Mouse (Mus musculus) left cerebral cortex, postnatal 4 days (tissue): Measurements from ENCODE around the gene Hyal1. TPM values are rescaled to one million over a fixed set of nuclear protein-coding genes. Genes with fewer than 3 reads are reported as not detected.
"Not testable (repeated sequence)": the region's sequence is repeated elsewhere in the genome, so short reads cannot be mapped to it uniquely, and the experiment has no call there.

Experiments used
- DNase-seq: peaks from one replicate; pipeline ENCODE4 v3.0.0-alpha.2; 2022
- intact Hi-C: fragments of 180-260 bp; cut with DNase I; formaldehyde crosslinking; loops from one replicate; pipeline ENCODE4 v1.15.1; 2025
- total RNA-seq, 2 experiments: library from RNA; stranded (reverse); gene quantifications; 2 replicates each; pipeline ENCODE4 v1.2.3; 2021

Hyal1 gene
- total RNA-seq, 2 experiments from 2014 or later, result 3.8 to 4.1 TPM

- no peak for DNase-seq
- intact Hi-C loops, result no loop called here
These were observed 6.7 kb upstream of the Hyal1 start for GRCm38 (mm10) chr9:107570016-107570415.

GRCm38 (mm10) chr9:107570845-107571244, 5.9 kb upstream of the Hyal1 start:
- intact Hi-C loops, result no loop called here
- no peak for DNase-seq

- intact Hi-C loops, result no loop called here
- no peak for DNase-seq
These were observed 5.0 kb upstream of the Hyal1 start for GRCm38 (mm10) chr9:107571534-107572326.

- intact Hi-C loops, result no loop called here
These were observed 4.4 kb upstream of the Hyal1 start for GRCm38 (mm10) chr9:107572327-107572662.

GRCm38 (mm10) chr9:107573774-107574173, 3.0 kb upstream of the Hyal1 start:
- DNase-seq, intact Hi-C loops: not testable (repeated sequence)

More at GRCm38 (mm10) chr9:107572327-107572662, 4.4 kb upstream of the Hyal1 start:
- no peak for DNase-seq

- DNase-seq, result no peak
- intact Hi-C loops, result no loop called here
These were observed 959 bp upstream of the Hyal1 start for GRCm38 (mm10) chr9:107575579-107576356.

GRCm38 (mm10) chr9:107577871-107578270, 1.1 kb downstream of the Hyal1 start:
- intact Hi-C loops, result no loop called here
- DNase-seq, result no peak

- intact Hi-C loops, result no loop called here
- DNase-seq, result no peak
These were observed 1.9 kb downstream of the Hyal1 start, which contains the start of gene Naa80 for GRCm38 (mm10) chr9:107578587-107578986. TSS of gene Naa80 (plus strand) at chr9:107578887.

GRCm38 (mm10) chr9:107579023-107579900, 2.5 kb downstream of the Hyal1 start:
- intact Hi-C loops, result no loop called here
- no peak for DNase-seq

GRCm38 (mm10) chr9:107580501-107581317, 4.0 kb downstream of the Hyal1 start, which contains the start of gene Hyal3:
TSS of gene Hyal3 (plus strand) at chr9:107580818.
- intact Hi-C loops, result no loop called here
- peak; percentile 87 for DNase-seq

- no peak for DNase-seq
- intact Hi-C loops, result no loop called here
These were observed 4.9 kb downstream of the Hyal1 start for GRCm38 (mm10) chr9:107581584-107581983.

GRCm38 (mm10) chr9:107582509-107583062, 5.9 kb downstream of the Hyal1 start:
- DNase-seq, result no peak
- intact Hi-C loops, result no loop called here

GRCm38 (mm10) chr9:107583174-107583573, 6.4 kb downstream of the Hyal1 start:
- DNase-seq, result no peak
- intact Hi-C loops, result no loop called here

- DNase-seq, result no peak
- intact Hi-C loops, result no loop called here
These were observed 9.8 kb downstream of the Hyal1 start for GRCm38 (mm10) chr9:107586504-107586903.

GRCm38 (mm10) chr9:107586974-107587832, 10.5 kb downstream of the Hyal1 start, which contains the start of gene Ifrd2:
TSS of gene Ifrd2 (plus strand) at chr9:107587642.
- DNase-seq, result peak; percentile 97
- intact Hi-C loops, result no loop called here

- intact Hi-C loops, result no loop called here
- DNase-seq, result peak; percentile 39
These were observed 11.3 kb downstream of the Hyal1 start for GRCm38 (mm10) chr9:107587833-107588639.

GRCm38 (mm10) chr9:107590058-107590772, 13.5 kb downstream of the Hyal1 start:
- intact Hi-C loops, result no loop called here
- DNase-seq, result no peak
